Mouse (Mus musculus) CH12.LX (cell line): ENCODE results near the gene Boc.

Source experiments
- BHLHE40 ChIP-seq: IDR thresholded peaks from 2 replicates; pipeline ENCODE4 v1.6.1; 2011; ENCODE audit warnings: mild to moderate bottlenecking, low read depth, low read length, improper control_type of control experiment
- USF2 ChIP-seq: conservative IDR thresholded peaks from 2 replicates; pipeline ENCODE4 v1.6.1; 2011; ENCODE audit warnings: low read depth, low read length, improper control_type of control experiment

GRCm38 (mm10) chr16:44549867-44550679 lies 8.6 kb downstream of the Boc start:
- TF ChIP-seq BHLHE40 (no peak), USF2 (no peak)
